Mouse (Mus musculus) heart, adult 8-10 months (tissue): Measurements from ENCODE around the gene Cldn4. TPM values are rescaled to one million over a fixed set of nuclear protein-coding genes. Genes with fewer than 3 reads are reported as not detected.

Source experiments
- DNase-seq: peaks from one replicate; pipeline ENCODE4 v3.0.0; 2022; ENCODE audit warnings: low spot score
- total RNA-seq, 4 experiments: library from RNA; stranded (reverse); gene quantifications; 2 replicates each; pipeline ENCODE4 v1.2.4; 2022

The Cldn4 gene
- total RNA-seq, 4 experiments from 2014 or later: not detected

DNA sequence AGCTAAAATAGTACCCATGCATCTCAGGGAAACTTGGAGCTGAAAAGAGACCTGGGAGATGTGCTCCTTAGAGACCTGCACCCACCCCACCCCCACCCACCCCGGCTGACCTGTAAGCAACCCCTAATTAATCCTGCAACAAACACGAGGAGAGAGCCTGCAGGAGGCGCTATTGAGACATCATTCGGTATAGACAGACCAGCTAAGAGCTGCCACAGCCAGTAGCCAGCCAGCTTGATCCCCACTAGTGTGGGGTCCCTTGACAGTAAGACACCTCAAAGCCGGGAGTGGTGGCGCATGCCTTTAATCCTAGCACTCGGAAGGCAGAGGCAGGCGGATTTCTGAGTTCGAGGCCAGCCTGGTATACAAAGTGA, 13.8 kb downstream of the Cldn4 start:
- peak; percentile 48 for DNase-seq

- peak; percentile 88 for DNase-seq
Observed at GRCm38 (mm10) chr5:134932179-134932902, 14.4 kb downstream of the Cldn4 start, which contains the start of gene Mettl27. Gene Mettl27 (plus strand): TSS chr5:134932368.

DNA sequence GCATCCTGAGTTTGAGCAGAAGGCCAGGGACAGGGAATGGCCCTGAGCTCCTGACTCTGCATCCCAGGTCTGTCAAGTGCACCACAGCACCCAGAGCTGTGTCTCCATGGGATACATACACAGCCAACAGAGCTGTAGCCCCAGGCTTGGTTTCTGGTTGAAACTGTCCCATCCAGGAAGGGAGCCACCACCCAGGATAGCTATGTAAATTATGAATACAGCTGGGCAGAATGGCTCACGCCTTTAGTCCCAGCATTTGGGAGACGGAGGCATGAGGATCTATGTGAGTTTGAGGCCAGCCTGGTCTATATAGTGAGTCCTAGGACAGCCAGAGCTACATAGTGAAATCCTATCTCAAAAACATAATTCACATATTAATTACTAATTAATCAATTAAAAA, 16.7 kb downstream of the Cldn4 start:
- DNase-seq: no peak

DNA sequence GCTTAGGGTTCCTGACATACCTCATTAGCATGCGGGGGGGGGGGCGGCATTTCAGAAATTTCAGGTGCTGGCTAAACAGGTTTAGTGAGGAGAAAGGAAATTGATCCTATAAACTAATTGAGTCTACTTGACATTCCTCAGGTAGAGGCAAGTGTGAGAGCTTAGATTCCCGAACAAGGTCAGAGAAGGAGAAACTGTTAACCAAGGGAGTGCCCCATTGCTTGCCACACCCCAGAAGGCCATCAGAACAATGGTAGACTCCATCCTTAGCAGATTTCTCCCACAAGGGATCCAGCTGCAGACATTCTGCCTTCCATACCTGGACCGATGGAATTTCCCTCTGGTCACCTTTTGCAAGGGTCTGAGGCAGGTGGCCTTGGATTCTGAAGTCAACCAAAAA, 20.0 kb downstream of the Cldn4 start:
- no peak for DNase-seq

- DNase-seq: no peak
Observed at GRCm38 (mm10) chr5:134923141-134923540, 23.6 kb downstream of the Cldn4 start.

DNA sequence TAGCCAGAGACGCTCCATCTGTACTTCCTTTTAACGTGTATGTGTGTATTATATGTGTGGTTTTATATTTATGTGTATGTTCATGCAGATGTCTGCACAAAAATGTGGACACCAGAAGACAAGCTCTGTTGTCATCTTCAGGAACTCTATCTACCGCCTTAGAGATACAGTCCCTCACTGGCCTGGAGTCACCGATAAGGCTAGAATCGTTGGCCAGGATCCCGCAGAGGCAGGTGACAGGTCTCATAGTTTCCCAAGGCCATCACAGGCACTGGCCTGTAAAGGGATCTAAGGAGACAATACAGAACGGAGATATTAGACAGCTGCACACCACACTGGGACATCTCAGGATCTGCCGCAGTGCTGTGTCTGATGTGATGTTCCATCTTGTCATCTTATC, 25.6 kb downstream of the Cldn4 start:
- no peak for DNase-seq

- DNase-seq: no peak
Observed at GRCm38 (mm10) chr5:134920106-134920687, 26.5 kb downstream of the Cldn4 start.

DNA sequence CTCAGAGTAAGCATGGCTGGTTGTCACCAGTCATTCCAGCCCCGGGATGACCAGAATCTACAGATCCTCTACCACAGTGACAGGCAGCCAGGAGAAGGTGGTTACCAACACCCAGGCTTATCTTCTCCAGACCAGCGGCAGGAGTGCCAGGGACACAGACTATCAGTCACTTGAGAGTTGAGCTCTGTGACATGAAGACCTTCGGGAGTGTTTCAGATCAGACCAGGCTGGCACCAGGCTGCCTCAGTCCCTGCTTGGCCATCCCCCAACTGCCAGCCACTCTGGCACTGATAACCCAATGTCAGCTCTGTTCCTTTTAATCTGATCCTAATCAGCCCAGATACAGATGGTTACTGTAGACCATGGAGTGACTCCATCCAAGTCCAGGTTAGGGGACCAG, 27.6 kb downstream of the Cldn4 start:
- DNase-seq: no peak

DNA sequence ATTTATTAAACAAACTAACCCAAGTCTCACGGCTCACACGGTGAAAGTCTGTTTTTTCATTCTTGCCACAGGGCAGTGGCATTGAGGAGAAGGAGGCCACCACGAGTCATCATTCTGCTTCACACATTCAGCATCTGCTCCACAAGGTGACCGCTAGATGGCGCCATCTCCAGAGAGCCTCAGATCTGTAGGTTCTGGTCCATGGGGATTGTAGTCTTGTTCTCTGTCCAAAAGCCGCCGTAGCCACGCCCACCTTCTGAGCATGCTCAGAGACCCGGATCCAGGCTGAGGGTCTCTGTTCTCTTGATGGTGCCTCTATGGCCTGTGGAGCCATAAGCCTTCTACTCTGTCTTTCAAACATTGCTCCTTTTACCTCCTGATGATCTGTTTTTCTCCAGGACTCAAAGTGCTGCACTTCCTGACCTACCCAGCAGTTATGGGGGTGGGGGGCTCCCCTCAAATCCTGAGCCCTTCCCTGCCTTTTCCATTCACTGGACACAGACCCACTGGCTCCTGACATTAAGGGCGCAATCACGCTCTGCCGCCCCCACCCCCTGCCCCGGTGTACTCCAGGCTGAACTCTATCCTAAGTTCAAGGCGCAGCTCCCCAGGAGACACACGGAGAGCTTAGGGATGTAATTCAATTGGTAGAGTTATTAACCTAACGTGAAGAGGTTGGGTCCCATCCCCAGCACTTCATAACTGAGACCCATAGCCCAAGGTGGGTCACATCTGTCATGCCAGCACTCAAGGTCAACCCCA, 28.5 kb downstream of the Cldn4 start:
- peak; percentile 30 for DNase-seq

- no peak for DNase-seq
Observed at GRCm38 (mm10) chr5:134915311-134915710, 31.4 kb downstream of the Cldn4 start, which contains the start of gene Cldn13. Gene Cldn13 (minus strand): TSS chr5:134915526.

DNA sequence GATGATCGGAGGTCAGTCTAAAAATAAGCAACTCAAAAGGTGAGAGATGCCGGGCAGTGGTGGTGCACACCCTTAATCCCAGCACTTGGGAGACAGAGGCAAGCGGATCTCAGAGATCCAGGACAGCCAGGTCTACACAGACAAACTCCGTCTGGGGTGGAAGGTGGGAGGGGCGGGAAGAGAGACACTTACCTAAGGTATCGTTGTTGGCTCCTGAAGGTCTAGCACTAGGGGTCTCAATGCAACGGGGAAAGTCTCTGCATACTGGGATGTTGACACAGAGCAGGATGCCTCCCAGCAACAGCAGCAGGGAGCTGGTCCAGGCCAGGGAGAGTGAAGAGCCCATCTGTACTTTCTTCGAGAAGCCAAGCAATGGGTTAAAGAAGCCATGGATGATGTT, 32.2 kb downstream of the Cldn4 start:
- DNase-seq: no peak

GRCm38 (mm10) chr5:134913753-134914152, 33.0 kb downstream of the Cldn4 start:
- no peak for DNase-seq

DNA sequence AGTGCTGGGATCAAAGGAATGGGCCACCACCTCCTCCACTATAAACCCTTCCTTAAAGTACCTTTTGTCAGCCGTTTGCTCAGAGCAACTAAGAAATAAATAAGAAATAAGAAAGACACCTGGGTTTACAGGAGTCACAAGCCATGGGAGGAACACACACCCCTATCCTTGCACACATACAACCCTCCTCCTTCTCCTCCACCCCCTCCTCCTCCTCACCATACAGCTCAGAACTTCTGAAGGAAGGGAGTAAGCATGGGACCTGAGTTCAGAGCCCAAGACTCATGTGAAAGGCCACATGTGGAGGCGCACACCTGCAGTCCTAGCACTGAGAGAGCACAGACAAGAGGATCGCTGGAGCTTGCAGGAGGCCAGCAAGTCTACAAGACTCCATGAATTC, 33.4 kb downstream of the Cldn4 start:
- DNase-seq: no peak

- no peak for DNase-seq
Observed at GRCm38 (mm10) chr5:134911901-134912300, 34.8 kb downstream of the Cldn4 start.

- DNase-seq: peak; percentile 87
Observed at GRCm38 (mm10) chr5:134907135-134907534, 39.6 kb downstream of the Cldn4 start.

GRCm38 (mm10) chr5:134906633-134907032, 40.1 kb downstream of the Cldn4 start, which contains the start of gene Tmem270:
Gene Tmem270 (minus strand): TSS chr5:134906733.
- no peak for DNase-seq

DNA sequence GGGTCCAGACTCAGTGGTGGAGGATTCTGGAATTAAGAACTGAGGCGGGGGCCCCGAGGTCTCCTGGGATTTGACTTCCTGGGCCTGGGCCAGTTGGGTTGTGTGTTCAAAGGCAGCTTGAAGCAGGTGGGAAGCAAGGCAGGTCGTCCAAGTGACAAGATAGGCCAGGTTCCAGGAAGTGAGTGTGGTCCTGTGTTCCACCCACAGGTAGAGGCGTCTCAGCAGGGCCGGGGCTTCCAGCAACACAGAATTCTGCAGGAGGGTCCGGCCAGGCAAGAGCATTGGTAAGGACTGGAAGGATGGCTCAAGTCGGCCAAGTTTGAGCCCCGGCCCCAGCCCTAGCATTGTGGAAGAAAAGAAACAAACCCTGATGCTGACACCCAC, 45.1 kb downstream of the Cldn4 start:
- no peak for DNase-seq

GRCm38 (mm10) chr5:134901012-134901643, 45.6 kb downstream of the Cldn4 start:
- DNase-seq: peak; percentile 76

DNA sequence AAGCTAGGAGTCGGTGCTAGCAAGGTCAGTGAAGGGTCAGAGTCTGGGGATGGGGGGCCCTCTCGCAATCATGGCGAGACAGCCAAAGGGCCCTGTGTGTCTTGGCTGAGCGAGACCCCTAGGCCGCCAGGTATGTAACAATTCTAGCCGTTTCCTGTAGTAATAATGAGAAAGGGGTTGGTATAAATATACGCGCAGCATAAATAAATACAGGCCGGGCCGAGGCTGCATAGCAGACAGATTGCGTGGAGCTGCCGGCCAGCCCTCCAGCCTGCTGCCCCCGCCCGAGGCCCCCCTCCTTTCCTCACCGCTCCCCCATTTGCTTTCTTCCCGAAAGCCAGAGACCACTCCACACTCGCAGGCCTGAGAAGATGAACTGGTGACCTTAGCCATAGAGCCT, 49.1 kb downstream of the Cldn4 start:
- no peak for DNase-seq

GRCm38 (mm10) chr5:134896965-134897364, 49.8 kb downstream of the Cldn4 start:
- no peak for DNase-seq

DNA sequence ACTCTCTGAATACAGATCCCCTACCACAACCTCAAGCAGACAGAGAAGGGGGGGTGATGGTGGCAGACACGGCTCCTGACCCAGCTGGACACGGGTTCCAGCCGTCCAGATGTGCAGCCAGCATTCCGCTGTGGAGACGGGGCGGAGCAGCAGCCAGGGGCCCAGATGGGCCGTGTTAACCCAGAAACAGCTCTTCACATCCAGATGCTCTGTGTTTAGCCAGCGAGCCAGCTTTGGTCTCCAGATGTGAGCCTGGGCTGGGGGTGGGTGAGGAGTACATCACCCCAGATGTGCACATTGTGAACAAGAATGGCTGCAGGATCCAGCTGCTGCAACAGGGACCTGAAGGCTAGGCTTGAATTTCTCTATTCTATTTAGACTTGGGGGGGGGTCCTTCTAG, 51.4 kb downstream of the Cldn4 start:
- DNase-seq: peak; percentile 55
